Mouse (Mus musculus) kidney, adult 8-10 months (tissue): ENCODE measurements around the gene Tmem45b.

ENCODE experiments used
- DNase-seq, 2 experiments: peaks; one replicate each; pipeline ENCODE4 v3.0.0; 2022

The Tmem45b gene

DNA sequence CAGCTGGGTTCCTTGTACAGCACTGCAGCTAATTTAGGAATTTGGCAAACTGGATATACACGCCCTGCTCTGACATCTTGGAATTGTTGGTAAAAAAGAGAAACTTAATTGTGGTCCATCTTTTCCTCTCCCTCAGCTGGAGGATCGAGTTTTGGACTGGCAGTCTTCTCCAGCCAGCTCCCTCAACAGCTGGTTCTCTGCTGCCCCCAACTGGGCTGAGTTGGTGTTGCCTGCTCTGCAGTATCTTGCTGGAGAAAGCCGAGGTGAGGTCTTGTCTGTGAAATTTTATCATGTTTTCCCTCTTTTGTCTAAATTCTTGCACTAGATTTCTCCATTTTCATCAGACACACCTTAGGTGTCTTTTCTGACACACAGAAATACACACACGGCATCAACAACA lies 63.8 kb downstream of the Tmem45b start:
- peak; percentile 37 to 74 for DNase-seq

- no peak for DNase-seq
Measured at GRCm38 (mm10) chr9:31387206-31387605, 77.1 kb downstream of the Tmem45b start.

GRCm38 (mm10) chr9:31386368-31387180 lies 77.7 kb downstream of the Tmem45b start:
- no peak for DNase-seq

- peak; percentile 94 to 95 for DNase-seq
Measured at GRCm38 (mm10) chr9:31385947-31386354, 78.3 kb downstream of the Tmem45b start, which contains the start of gene Nfrkb. Gene Nfrkb, plus strand, starts transcription at chr9:31386192.

DNA sequence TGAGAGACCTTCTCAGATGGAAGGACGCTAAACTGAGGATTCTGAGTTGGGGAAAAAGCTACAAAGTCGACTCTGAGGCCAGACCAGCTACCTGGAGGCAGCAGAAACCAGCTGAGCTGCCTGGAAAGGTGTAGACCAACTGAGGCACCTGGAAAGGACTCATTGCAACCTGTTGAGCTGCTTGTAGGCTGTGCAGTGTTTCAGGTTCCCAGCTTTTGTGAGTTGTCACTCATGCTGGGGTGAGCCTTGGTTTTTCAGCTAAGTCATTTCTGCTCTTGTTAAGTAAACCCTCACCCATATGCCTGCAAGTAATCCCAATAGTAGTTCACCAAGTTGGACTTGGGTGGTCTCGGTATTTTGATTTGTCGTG lies 78.8 kb downstream of the Tmem45b start:
- DNase-seq, result no peak

- no peak for DNase-seq
Measured at GRCm38 (mm10) chr9:31384786-31385499, 79.3 kb downstream of the Tmem45b start.

DNA sequence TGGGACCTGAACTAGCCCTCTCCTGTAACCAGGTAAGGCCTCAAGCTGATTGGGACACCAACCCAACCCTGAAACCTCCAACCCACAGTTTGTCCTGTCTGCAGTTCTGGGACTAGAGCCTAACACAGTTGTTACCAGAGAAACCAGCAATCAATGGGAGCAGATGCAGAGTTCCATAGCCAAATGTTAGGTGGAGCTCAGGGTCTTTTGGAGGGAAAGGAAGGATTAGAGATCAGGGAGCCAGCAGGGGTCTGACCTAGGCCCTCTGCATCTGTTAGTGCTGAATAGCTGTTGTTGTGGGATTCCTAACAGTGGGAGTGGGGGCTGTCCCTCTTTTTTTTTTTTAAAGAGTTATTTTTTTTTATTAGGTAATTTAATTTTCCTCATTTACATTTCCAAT lies 87.6 kb downstream of the Tmem45b start:
- DNase-seq, result no peak
